Mouse (Mus musculus) cerebellum, adult 2 months (tissue): ENCODE measurements around the gene Pbx1.

Experiments
- CTCF ChIP-seq: fragments of 200-500 bp; IDR thresholded peaks from 2 replicates; pipeline ENCODE4 v1.5.1; 2011; ENCODE audit warnings: low read depth, mild to moderate bottlenecking, control low read depth, low read length, moderate library complexity, borderline replicate concordance; ENCODE audit not compliant: insufficient read depth
- POLR2A ChIP-seq: fragments of 200-500 bp; IDR thresholded peaks from 2 replicates; pipeline ENCODE4 v1.6.1; 2011; ENCODE audit warnings: low read length, control low read depth, borderline replicate concordance; ENCODE audit not compliant: insufficient read depth

GRCm38 (mm10) chr1:168118077-168118476 is 314.0 kb downstream of the Pbx1 start:
- TF ChIP-seq CTCF (no peak), POLR2A (no peak)
